Mouse (Mus musculus) layer of hippocampus, postnatal 10 days (tissue): ENCODE measurements at regions not wholly inside any gene's neighbourhood (a gene's known extent, or its start where the extent isn't known, plus 50 kb on each side); places are given as distances from the start of the nearest gene placed in this dataset.

ENCODE experiments used
- DNase-seq, 2 experiments: peaks; one replicate each; pipeline ENCODE4 v3.0.0; 2021; ENCODE audit warnings: low spot score in 2 of 2

- peak; percentile 57 to 65 for DNase-seq
These were observed 173.9 kb downstream of the Gsdmc2 start for GRCm38 (mm10) chr15:63671081-63671480.

GRCm38 (mm10) chr15:63670561-63670960, 174.4 kb downstream of the Gsdmc2 start:
- DNase-seq = no peak

GRCm38 (mm10) chr15:63667536-63667935, 177.4 kb downstream of the Gsdmc2 start:
- no peak for DNase-seq

- DNase-seq = no peak
These were observed 179.5 kb downstream of the Gsdmc2 start for GRCm38 (mm10) chr15:63665517-63665916.

GRCm38 (mm10) chr15:63664877-63665276, 180.1 kb downstream of the Gsdmc2 start:
- no peak for DNase-seq

- no peak for DNase-seq
These were observed 182.8 kb downstream of the Gsdmc2 start for GRCm38 (mm10) chr15:63662183-63662582.

GRCm38 (mm10) chr15:63658031-63658521, 186.9 kb downstream of the Gsdmc2 start:
- DNase-seq = no peak

- peak; percentile 94 for DNase-seq
These were observed 192.6 kb downstream of the Gsdmc2 start for GRCm38 (mm10) chr15:63652216-63652961.

GRCm38 (mm10) chr15:63651120-63651519, 193.9 kb downstream of the Gsdmc2 start:
- DNase-seq = no peak

- no peak for DNase-seq
These were observed 196.6 kb downstream of the Gsdmc2 start for GRCm38 (mm10) chr15:63648142-63648989.

GRCm38 (mm10) chr15:63624814-63625213, 220.2 kb downstream of the Gsdmc2 start:
- DNase-seq = no peak

GRCm38 (mm10) chr15:63624249-63624648, 220.7 kb downstream of the Gsdmc2 start:
- DNase-seq = no peak

- no peak for DNase-seq
These were observed 228.3 kb downstream of the Gsdmc2 start for GRCm38 (mm10) chr15:63616506-63617208.

- no peak for DNase-seq
These were observed 230.8 kb downstream of the Gsdmc2 start for GRCm38 (mm10) chr15:63614191-63614590.

GRCm38 (mm10) chr15:63613120-63613519, 231.9 kb downstream of the Gsdmc2 start:
- no peak for DNase-seq

GRCm38 (mm10) chr15:63611161-63611560, 233.8 kb downstream of the Gsdmc2 start:
- no peak for DNase-seq

GRCm38 (mm10) chr15:63603100-63603714, 241.8 kb downstream of the Gsdmc2 start:
- no peak for DNase-seq

GRCm38 (mm10) chr15:63601543-63601942, 243.4 kb downstream of the Gsdmc2 start:
- DNase-seq = peak; percentile 36 to 60

- no peak for DNase-seq
These were observed 252.1 kb downstream of the Gsdmc2 start for GRCm38 (mm10) chr15:63592758-63593463.

- no peak for DNase-seq
These were observed 285.7 kb downstream of the Gsdmc2 start for GRCm38 (mm10) chr15:63559293-63559692.
